28 mouse cellular contexts compared by ENCODE assay signal in genomic region chr6:55609976-55610375, GRCm38 (mm10).
DNase-seq lines count a peak whose midpoint lies in the region; ATAC-seq and TF ChIP-seq lines count a peak whose summit lies in the region.
"Had no signal": no experiment of that assay in that cellular context is flagged by ENCODE, and none has a peak within 500 bp of the region (broad histone marks: within the 10 kb centered on the region; RNA-seq: fewer than 3 reads in every experiment).

No protein-coding gene starts in this region.

- no peaks in the 10 kb centered on the region for H3K9me3 ChIP-seq in limb, embryonic 14.5 days (ENCODE audit: control insufficient read depth, low read length)
- H3K9me3 ChIP-seq in limb, embryonic 10.5 days (replicated peaks), result no peaks in the 10 kb centered on the region
- peaks cover 3% of the 10 kb centered on the region; the same call in 1 of the 2 replicates for H3K9me3 ChIP-seq in hindbrain, embryonic 13.5 days
- H3K9me3 ChIP-seq: embryonic facial prominence, embryonic 12.5 days; forebrain, embryonic 12.5 days; forebrain, embryonic 15.5 days; G1E; hindbrain, embryonic 12.5 days; intestine, embryonic 15.5 days had no signal

- no peak for ATAC-seq in limb, embryonic 14.5 days (ENCODE audit: low FRiP score, low read depth)
- peak; percentile 50; the same call in 1 of the 2 replicates for ATAC-seq in megakaryocyte-erythroid progenitor cell, adult 5-6 weeks (replicated peaks; ENCODE audit: low FRiP score, low TSS enrichment, poor library complexity, severe bottlenecking)
- ATAC-seq in hindbrain, embryonic 13.5 days (ENCODE audit: low FRiP score), result no peak
- ATAC-seq: forebrain, embryonic 15.5 days; hindbrain, embryonic 16.5 days; intestine, embryonic 15.5 days; Patski had no signal

- DNase-seq in embryo, embryonic 11 days, result peak; percentile 23
- DNase-seq in embryo, embryonic 9.5 days (ENCODE audit: extremely low spot score), result no peak
- DNase-seq in limb, embryonic 14.5 days (ENCODE audit: low spot score), result peak; percentile 32
- DNase-seq in limb, embryonic 10.5 days (ENCODE audit: low spot score), result no peak
- DNase-seq in NIH3T3 (ENCODE audit: low read depth), result peak; percentile 48
- DNase-seq in kidney, postnatal 25 days, result no peak
- DNase-seq: adrenal gland, postnatal 10 days; adrenal gland, postnatal 36 days; B cell, adult 2 months; cerebellum, adult 18-20 months; cerebellum, adult 9-10 months; cerebellum, postnatal 14 days; gastrocnemius, postnatal 10 days; gastrocnemius, postnatal 36 days; kidney, adult 11 months had no signal

- no peak overlapping the region for H3K27ac ChIP-seq in limb, embryonic 14.5 days (replicated peaks; ENCODE audit: low read depth, low read length)
- no peak overlapping the region for H3K27ac ChIP-seq in limb, embryonic 10.5 days
- H3K27ac ChIP-seq in hindbrain, embryonic 13.5 days, result no peak overlapping the region
- H3K27ac ChIP-seq: embryonic facial prominence, embryonic 12.5 days; forebrain, embryonic 12.5 days; forebrain, embryonic 15.5 days; hindbrain, embryonic 12.5 days; intestine, embryonic 15.5 days had no signal

- H3K4me2 ChIP-seq in limb, embryonic 14.5 days (replicated peaks; ENCODE audit: low read depth, low read length, severe bottlenecking), result no peak overlapping the region
- H3K4me2 ChIP-seq in hindbrain, embryonic 13.5 days, result no peak overlapping the region
- H3K4me2 ChIP-seq: embryonic facial prominence, embryonic 12.5 days; forebrain, embryonic 12.5 days; forebrain, embryonic 15.5 days; heart, embryonic 11.5 days; hindbrain, embryonic 12.5 days; intestine, embryonic 15.5 days had no signal

- no peak for TF ChIP-seq POLR2A in limb, embryonic 14.5 days (IDR thresholded peaks at IDR 0.05; ENCODE audit: borderline replicate concordance, extremely low read depth, insufficient read depth, insufficient read length)

- H3K4me3 ChIP-seq in limb, embryonic 14.5 days (replicated peaks; ENCODE audit: low read length), result no peak overlapping the region
- H3K4me3 ChIP-seq in limb, embryonic 10.5 days, result no peak overlapping the region
- H3K4me3 ChIP-seq in hindbrain, embryonic 13.5 days, result no peak overlapping the region
- H3K4me3 ChIP-seq: embryonic facial prominence, embryonic 12.5 days; erythroblast, embryonic 14.5 days; forebrain, embryonic 12.5 days; forebrain, embryonic 15.5 days; hindbrain, embryonic 12.5 days; intestine, embryonic 15.5 days had no signal

- H3K27me3 ChIP-seq in limb, embryonic 14.5 days (ENCODE audit: control insufficient read depth, insufficient read depth, low read length), result no peaks in the 10 kb centered on the region
- H3K27me3 ChIP-seq in limb, embryonic 10.5 days (ENCODE audit: low read depth, poor library complexity, severe bottlenecking), result no peaks in the 10 kb centered on the region
- H3K27me3 ChIP-seq in hindbrain, embryonic 13.5 days, result no peaks in the 10 kb centered on the region
- H3K27me3 ChIP-seq: CH12.LX; embryonic facial prominence, embryonic 12.5 days; forebrain, embryonic 12.5 days; forebrain, embryonic 15.5 days; hindbrain, embryonic 12.5 days; intestine, embryonic 15.5 days had no signal

- 61% methylated on average over 1 of the region's 1 CpGs for WGBS in limb, embryonic 14.5 days
- 88% methylated on average over 1 of the region's 1 CpGs for WGBS in limb, embryonic 10.5 days
- 84% methylated on average over 1 of the region's 1 CpGs for WGBS in hindbrain, embryonic 13.5 days

- H3K4me1 ChIP-seq in limb, embryonic 14.5 days (ENCODE audit: control insufficient read depth, insufficient read depth, low read length), result no peaks in the 10 kb centered on the region
- no peaks in the 10 kb centered on the region for H3K4me1 ChIP-seq in limb, embryonic 10.5 days
- H3K4me1 ChIP-seq in hindbrain, embryonic 13.5 days (replicated peaks), result no peaks in the 10 kb centered on the region
- H3K4me1 ChIP-seq: embryonic facial prominence, embryonic 12.5 days; forebrain, embryonic 12.5 days; forebrain, embryonic 15.5 days; hindbrain, embryonic 12.5 days; intestine, embryonic 15.5 days had no signal

- H3K36me3 ChIP-seq in limb, embryonic 14.5 days (ENCODE audit: control insufficient read depth, insufficient read depth, low read length), result no peaks in the 10 kb centered on the region
- no peaks in the 10 kb centered on the region for H3K36me3 ChIP-seq in limb, embryonic 10.5 days
- no peaks in the 10 kb centered on the region for H3K36me3 ChIP-seq in hindbrain, embryonic 13.5 days
- H3K36me3 ChIP-seq: embryonic facial prominence, embryonic 12.5 days; forebrain, embryonic 12.5 days; forebrain, embryonic 15.5 days; G1E; hindbrain, embryonic 12.5 days; intestine, embryonic 15.5 days had no signal

- H3K9ac ChIP-seq in limb, embryonic 14.5 days (ENCODE audit: low read depth, low read length, severe bottlenecking), result no peak overlapping the region
- H3K9ac ChIP-seq in hindbrain, embryonic 13.5 days, result no peak overlapping the region
- H3K9ac ChIP-seq: embryonic facial prominence, embryonic 12.5 days; forebrain, embryonic 12.5 days; forebrain, embryonic 15.5 days; hindbrain, embryonic 12.5 days; intestine, embryonic 15.5 days had no signal

Comparison
In these comparisons a context has a peak if more than half of its experiments do, and no peak if none do; other contexts are left out.
1. DNase-seq: peak in embryo, embryonic 11 days (single experiment), limb, embryonic 14.5 days (single experiment) and NIH3T3 (single experiment); none in embryo, embryonic 9.5 days (single experiment), limb, embryonic 10.5 days (single experiment) and kidney, postnatal 25 days (0 of 2).